Mouse (Mus musculus) frontal cortex, adult 2 months (tissue): ENCODE measurements around the gene Nck2. TPM values are rescaled to one million over a fixed set of nuclear protein-coding genes. Genes with fewer than 3 reads are reported as not detected.

Source experiments
- DNase-seq, 2 experiments: peaks; one replicate each; pipeline ENCODE4 v3.0.0; 2022; ENCODE audit warnings: low spot score in 1 of 2; ENCODE audit errors: extremely low spot score in 1 of 2
- polyA plus RNA-seq: library from polyadenylated mRNA; depleted of rRNA; stranded (reverse); fragments of >200 nt; gene quantifications from 2 replicates; pipeline ENCODE4 v1.2.3, GENCODE M21; 2012

Nck2 gene
- polyA plus RNA-seq, 1 experiment, result 31.8 TPM

GRCm38 (mm10) chr1:43496993-43497392 lies 52.6 kb downstream of the Nck2 start:
- no peak for DNase-seq

GRCm38 (mm10) chr1:43497951-43498350 lies 53.6 kb downstream of the Nck2 start:
- DNase-seq, result no peak

- no peak for DNase-seq
These were observed 55.7 kb downstream of the Nck2 start for GRCm38 (mm10) chr1:43500121-43500520.

- DNase-seq, result no peak
These were observed 57.0 kb downstream of the Nck2 start for GRCm38 (mm10) chr1:43501143-43501919.

- peak; percentile 69 to 77 for DNase-seq
These were observed 57.8 kb downstream of the Nck2 start for GRCm38 (mm10) chr1:43501920-43502791.

GRCm38 (mm10) chr1:43502792-43503146 lies 58.4 kb downstream of the Nck2 start:
- DNase-seq, result no peak

GRCm38 (mm10) chr1:43503261-43503660 lies 58.9 kb downstream of the Nck2 start:
- no peak for DNase-seq

- DNase-seq, result no peak
These were observed 59.3 kb downstream of the Nck2 start for GRCm38 (mm10) chr1:43503676-43504075.

GRCm38 (mm10) chr1:43504235-43504634 lies 59.9 kb downstream of the Nck2 start:
- DNase-seq, result no peak

GRCm38 (mm10) chr1:43506638-43507037 lies 62.3 kb downstream of the Nck2 start:
- DNase-seq, result no peak

- DNase-seq, result no peak
These were observed 63.4 kb downstream of the Nck2 start for GRCm38 (mm10) chr1:43507809-43508208.

- DNase-seq, result no peak
These were observed 66.9 kb downstream of the Nck2 start for GRCm38 (mm10) chr1:43511256-43511655.

DNA sequence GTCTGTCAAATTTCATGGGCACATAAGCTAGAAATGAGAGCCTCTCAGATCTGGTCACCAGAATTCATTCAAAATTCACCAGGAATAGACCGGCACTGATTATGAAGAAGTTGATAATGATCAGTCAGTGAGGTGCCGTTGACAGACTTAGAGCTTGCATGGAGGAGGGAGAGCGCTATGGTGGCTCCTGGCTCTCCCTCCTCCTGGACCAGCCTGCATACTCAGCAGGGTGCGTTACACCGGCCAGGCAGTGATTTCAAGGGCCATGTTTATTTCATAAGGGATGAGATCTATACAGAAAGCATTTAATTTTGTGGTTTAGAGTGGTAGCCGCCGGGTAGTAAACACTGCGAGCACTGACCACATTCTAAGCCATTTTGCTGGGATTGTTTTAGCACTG lies 67.3 kb downstream of the Nck2 start:
- no peak for DNase-seq

- no peak for DNase-seq
These were observed 73.0 kb downstream of the Nck2 start for GRCm38 (mm10) chr1:43517405-43517804.

DNA sequence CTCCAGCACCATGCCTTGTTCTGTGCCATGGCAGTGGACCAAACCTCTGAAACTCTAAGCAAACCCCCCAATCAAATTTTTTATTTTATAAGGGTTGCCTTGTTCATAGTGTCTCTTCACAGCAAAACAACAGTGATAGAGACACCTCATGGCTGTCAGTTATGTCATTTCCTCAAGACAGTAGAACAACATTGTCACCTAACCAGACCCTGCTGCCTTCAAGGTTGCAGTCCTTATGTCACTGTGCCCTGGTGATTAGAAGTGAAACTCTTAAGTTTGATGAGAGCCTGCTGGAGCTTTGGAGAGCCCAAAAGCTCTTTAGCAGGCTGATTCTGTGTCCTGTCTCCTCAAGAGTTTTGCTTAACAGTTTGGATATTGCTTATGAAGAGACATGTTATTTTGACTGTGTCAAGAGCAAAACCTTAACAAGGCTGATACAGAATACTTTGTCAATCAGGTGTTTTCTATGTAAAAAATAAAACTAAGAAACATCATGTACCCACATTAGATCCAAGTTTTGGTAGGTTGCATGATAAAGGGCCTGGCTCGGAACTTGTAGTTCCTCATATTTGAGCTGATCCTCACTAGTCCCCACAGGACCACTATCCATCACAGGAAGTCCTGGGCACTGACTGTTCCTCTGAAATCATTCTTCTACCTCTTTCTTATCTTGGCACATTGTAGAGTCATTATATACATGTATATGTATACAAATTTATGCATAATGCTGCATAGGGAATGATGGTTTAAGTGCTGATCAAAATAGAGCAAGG lies 76.0 kb downstream of the Nck2 start:
- DNase-seq, result no peak

DNA sequence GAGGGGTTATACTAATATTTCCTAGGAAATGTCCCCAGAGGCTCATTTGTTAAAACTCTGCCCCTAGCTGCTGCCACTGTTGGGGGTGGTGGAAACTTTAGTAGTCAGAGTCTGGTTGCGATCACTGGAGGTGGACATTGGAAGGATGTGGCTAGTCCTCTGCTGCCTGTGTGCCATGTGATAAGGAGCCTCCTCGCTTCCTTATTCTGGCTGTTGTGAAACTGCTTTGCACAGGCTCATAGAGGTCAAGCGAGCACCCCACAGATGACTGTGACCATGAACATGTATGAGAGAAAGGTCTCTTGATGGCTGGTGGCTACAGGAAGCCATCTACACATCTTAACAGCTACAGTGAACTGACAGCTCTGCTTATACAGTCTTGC lies 76.6 kb downstream of the Nck2 start:
- DNase-seq, result no peak

GRCm38 (mm10) chr1:43521512-43521911 lies 77.1 kb downstream of the Nck2 start:
- no peak for DNase-seq

DNA sequence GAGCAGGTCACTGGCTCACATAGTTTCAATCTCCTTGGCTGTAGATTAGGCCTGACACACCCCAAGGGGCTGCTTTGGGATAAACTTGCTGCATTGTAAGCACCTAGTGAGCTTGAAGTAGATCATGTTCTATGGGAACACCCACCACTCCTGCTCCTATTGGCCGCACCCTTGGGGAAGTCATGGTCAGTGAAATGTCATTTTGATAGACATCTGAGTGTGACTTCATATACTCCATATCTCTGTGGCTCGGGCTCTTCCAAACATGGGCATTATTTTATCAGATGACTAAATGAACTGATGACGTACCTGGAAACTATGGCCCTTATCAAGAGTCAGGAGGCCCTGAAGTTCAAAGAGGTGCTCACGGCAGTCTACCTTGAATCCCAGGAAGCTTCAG lies 77.6 kb downstream of the Nck2 start:
- DNase-seq, result no peak

- DNase-seq, result no peak
These were observed 78.6 kb downstream of the Nck2 start for GRCm38 (mm10) chr1:43522976-43523375.

- DNase-seq, result no peak
These were observed 80.0 kb downstream of the Nck2 start for GRCm38 (mm10) chr1:43524332-43524731.

- no peak for DNase-seq
These were observed 83.9 kb downstream of the Nck2 start for GRCm38 (mm10) chr1:43528275-43528674.
